Mouse (Mus musculus) stomach, embryonic 14.5 days (tissue): Measurements from ENCODE around the gene Slc27a3. TPM values are rescaled to one million over a fixed set of nuclear protein-coding genes. Genes with fewer than 3 reads are reported as not detected.
"Not testable (repeated sequence)": the region's sequence is repeated elsewhere in the genome, so short reads cannot be mapped to it uniquely, and the experiment has no call there.

Experiments used
- ATAC-seq: fragments of 200-750 bp; cut with Nextera tagmentation; 2 replicates; pipeline ENCODE4 v1.8.0; 2017; ENCODE audit warnings: low read depth, moderate TSS enrichment; ENCODE audit not compliant: insufficient number of reproducible peaks, insufficient read depth, low FRiP score
- H3K27ac ChIP-seq: fragments of 300-500 bp; sonication (generic); 2 replicates; pipeline ENCODE4 v1.5.1; 2014; ENCODE audit warnings: mild to moderate bottlenecking, low read length, moderate library complexity, mixed read lengths
- H3K27me3 ChIP-seq: fragments of 300-500 bp; sonication (generic); 2 replicates; pipeline ENCODE4 v1.6.1; 2014; ENCODE audit warnings: low read length, control low read depth, mixed read lengths; ENCODE audit not compliant: control insufficient read depth, insufficient read depth
- H3K36me3 ChIP-seq: fragments of 300-500 bp; sonication (generic); 2 replicates; pipeline ENCODE4 v1.6.1; 2014; ENCODE audit warnings: mild to moderate bottlenecking, control low read depth, low read length, moderate library complexity, mixed read lengths; ENCODE audit not compliant: control insufficient read depth, insufficient read depth
- H3K4me1 ChIP-seq: fragments of 300-500 bp; sonication (generic); 2 replicates; pipeline ENCODE4 v1.6.1; 2014; ENCODE audit warnings: low read length, control low read depth, mixed read lengths; ENCODE audit not compliant: control insufficient read depth, insufficient read depth
- H3K4me2 ChIP-seq: fragments of 300-500 bp; sonication (generic); replicated peaks from 2 replicates; pipeline ENCODE4 v1.6.1; 2014; ENCODE audit warnings: low read depth, low read length, control low read depth
- H3K4me3 ChIP-seq: fragments of 300-500 bp; sonication (generic); 2 replicates; pipeline ENCODE4 v1.5.1; 2014; ENCODE audit warnings: low read depth, low read length, control low read depth
- H3K9ac ChIP-seq: fragments of 300-500 bp; sonication (generic); replicated peaks from 2 replicates; pipeline ENCODE4 v1.6.1; 2014; ENCODE audit warnings: low read depth, mild to moderate bottlenecking, control low read depth, low read length, moderate library complexity, mixed read lengths
- H3K9me3 ChIP-seq: fragments of 300-500 bp; sonication (generic); 2 replicates; pipeline ENCODE4 v1.6.1; 2016; ENCODE audit warnings: low read depth, low read length, control low read depth; ENCODE audit not compliant: control insufficient read depth
- WGBS: fragments of 180-500 bp; shearing (Covaris S2); extraction: QIAGEN DNeasy Blood & Tissue Kit; methylation state at CpG from one replicate; pipeline ENCODE4 v1.1.7; 2014; 5-methylcytosine and 5-hydroxymethylcytosine counted together
- polyA plus RNA-seq: library from polyadenylated mRNA; unstranded; fragments of >200 nt; fragmentation: Nextera tagmentation; extraction: Ambion mirVana; gene quantifications from 2 replicates; pipeline ENCODE4 v1.2.1, GENCODE M21; 2014

The Slc27a3 gene
- polyA plus RNA-seq, 1 experiment from 2014 or later = 11.7 TPM

DNA sequence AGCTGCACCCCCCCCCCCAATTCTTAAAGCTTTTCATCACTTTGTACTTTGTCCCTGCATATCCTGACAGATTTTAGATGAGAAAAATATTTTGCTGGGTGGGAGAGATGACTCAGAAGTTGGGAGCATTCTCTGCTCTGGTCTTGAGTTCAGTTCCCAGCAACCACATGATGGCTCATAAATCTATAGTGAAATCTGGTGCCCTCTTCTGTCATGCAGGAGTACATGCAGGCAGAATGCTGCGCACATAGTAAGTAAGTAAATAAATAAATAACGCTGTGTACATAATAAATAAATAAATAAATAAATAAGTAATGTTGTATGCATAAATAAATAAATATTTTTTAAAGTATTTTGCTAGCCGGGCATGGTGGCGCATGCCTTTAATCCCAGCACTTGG lies 41.9 kb downstream of the Slc27a3 start:
- Histone ChIP-seq H3K27me3 (no peaks in the 10 kb centered on the region), H3K4me3 (no peak overlapping the region), H3K4me2 (no peak overlapping the region), H3K4me1 (no peaks in the 10 kb centered on the region), H3K27ac (no peak overlapping the region), H3K9me3 (no peaks in the 10 kb centered on the region), H3K36me3 (peaks cover 49% of the 10 kb centered on the region), H3K9ac (no peak overlapping the region)
- no peak for ATAC-seq
- 93% methylated on average over 4 of the region's 4 CpGs for WGBS

GRCm38 (mm10) chr3:90342853-90343252 lies 46.9 kb downstream of the Slc27a3 start:
- H3K4me3 ChIP-seq, H3K27ac ChIP-seq, ATAC-seq, H3K4me2 ChIP-seq, H3K27me3 ChIP-seq, H3K9ac ChIP-seq, H3K9me3 ChIP-seq, H3K4me1 ChIP-seq: not testable (repeated sequence)
- peaks cover 18% of the 10 kb centered on the region for H3K36me3 ChIP-seq
- WGBS = 56% methylated on average over 2 of the region's 2 CpGs

DNA sequence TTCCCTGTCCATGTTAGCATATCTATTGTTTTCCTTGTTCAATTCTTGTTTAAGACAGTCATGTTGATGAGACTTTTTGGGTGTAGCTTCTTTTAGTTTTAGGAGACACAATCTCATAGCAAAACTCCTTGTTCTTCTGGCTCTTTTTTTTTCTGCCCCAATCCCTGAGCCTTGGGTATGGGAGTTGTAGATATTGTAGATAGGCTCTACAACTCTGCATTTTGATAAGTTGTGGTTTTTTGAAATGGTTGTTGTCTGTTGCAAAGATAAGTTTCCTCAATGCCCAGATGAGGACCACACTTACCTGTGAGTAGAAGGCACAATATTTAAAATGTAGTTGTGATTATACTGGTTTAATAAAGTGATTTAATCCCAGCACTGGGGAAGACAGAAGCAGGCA lies 49.6 kb downstream of the Slc27a3 start:
- Histone ChIP-seq H3K4me3 (no peak overlapping the region), H3K9me3 (no peaks in the 10 kb centered on the region), H3K36me3 (peaks cover 13% of the 10 kb centered on the region; the same call in 1 of the 2 replicates), H3K4me2 (no peak overlapping the region), H3K27ac (no peak overlapping the region), H3K27me3 (no peaks in the 10 kb centered on the region), H3K9ac (no peak overlapping the region), H3K4me1 (0 out of 2 replicates have a peak, but pooled peaks cover 4% of the 10 kb centered on the region)
- ATAC-seq = no peak

GRCm38 (mm10) chr3:90338190-90338589 lies 51.5 kb downstream of the Slc27a3 start:
- no peaks in the 10 kb centered on the region for H3K27me3 ChIP-seq
- H3K4me1 ChIP-seq = 0 out of 2 replicates have a peak, but pooled peaks cover 4% of the 10 kb centered on the region
- H3K4me3 ChIP-seq = no peak overlapping the region
- no peak overlapping the region for H3K27ac ChIP-seq
- no peaks in the 10 kb centered on the region for H3K9me3 ChIP-seq
- H3K4me2 ChIP-seq = no peak overlapping the region
- 75% methylated on average over 3 of the region's 3 CpGs for WGBS
- peaks cover 5% of the 10 kb centered on the region; the same call in 1 of the 2 replicates for H3K36me3 ChIP-seq
- no peak overlapping the region for H3K9ac ChIP-seq
- no peak for ATAC-seq

GRCm38 (mm10) chr3:90335517-90335916 lies 54.2 kb downstream of the Slc27a3 start:
- Histone ChIP-seq H3K36me3 (no peaks in the 10 kb centered on the region), H3K4me3 (no peak overlapping the region), H3K27ac (no peak overlapping the region), H3K9me3 (no peaks in the 10 kb centered on the region), H3K9ac (no peak overlapping the region), H3K27me3 (no peaks in the 10 kb centered on the region), H3K4me2 (no peak overlapping the region), H3K4me1 (0 out of 2 replicates have a peak, but pooled peaks cover 4% of the 10 kb centered on the region)
- ATAC-seq = no peak

Other genes with a start within 250 kb of the Slc27a3 start
- 2,110 and 2,351 TPM in 2 replicates for gene Rps27, start 176.3 kb downstream of the Slc27a3 start, polyA plus RNA-seq
- 17.7 and 18.1 TPM in 2 replicates for gene Rab13, start 176.2 kb downstream of the Slc27a3 start, polyA plus RNA-seq
- 112 and 116 TPM in 2 replicates for gene Jtb, start 158.3 kb downstream of the Slc27a3 start, polyA plus RNA-seq
- gene Creb3l4, start 146.4 kb downstream of the Slc27a3 start, polyA plus RNA-seq = 20.6 and 21.4 TPM in 2 replicates
- gene Slc39a1, start 141.8 kb downstream of the Slc27a3 start, polyA plus RNA-seq = 114 and 119 TPM in 2 replicates
- 18.8 and 21.4 TPM in 2 replicates for gene Crtc2, start 135.8 kb downstream of the Slc27a3 start, polyA plus RNA-seq
- 3.0 and 3.6 TPM in 2 replicates for gene Dennd4b, start 124.8 kb downstream of the Slc27a3 start, polyA plus RNA-seq
- 22.3 and 28.7 TPM in 2 replicates for gene Gatad2b, start 96.8 kb downstream of the Slc27a3 start, polyA plus RNA-seq
- 28.7 and 29.6 TPM in 2 replicates for gene Ints3, start 43.7 kb upstream of the Slc27a3 start, polyA plus RNA-seq
- gene Npr1, start 75.9 kb upstream of the Slc27a3 start, polyA plus RNA-seq = 4.6 and 4.8 TPM in 2 replicates
- gene Ilf2, start 86.2 kb upstream of the Slc27a3 start, polyA plus RNA-seq = 208 and 217 TPM in 2 replicates
- 81.2 and 88.0 TPM in 2 replicates for gene Snapin, start 101.1 kb upstream of the Slc27a3 start, polyA plus RNA-seq
- 97.4 and 98.2 TPM in 2 replicates for gene Chtop, start 119.6 kb upstream of the Slc27a3 start, polyA plus RNA-seq
- gene S100a1, start 124.5 kb upstream of the Slc27a3 start, polyA plus RNA-seq = 46.8 and 48.5 TPM in 2 replicates
- gene S100a13, start 124.5 kb upstream of the Slc27a3 start, polyA plus RNA-seq = 31.2 and 33.5 TPM in 2 replicates
- 14.0 and 17.0 TPM in 2 replicates for gene S100a14, start 136.9 kb upstream of the Slc27a3 start, polyA plus RNA-seq
- 244 and 247 TPM in 2 replicates for gene S100a16, start 147.3 kb upstream of the Slc27a3 start, polyA plus RNA-seq
- gene S100a3, start 170.6 kb upstream of the Slc27a3 start, polyA plus RNA-seq = 0.42 and 0.62 TPM in 2 replicates
- gene S100a2, start 200.3 kb upstream of the Slc27a3 start, polyA plus RNA-seq = not detected in 2 replicates
- not detected in 2 replicates for gene Gm42674, start 212.0 kb upstream of the Slc27a3 start, polyA plus RNA-seq
- 5.5 and 7.4 TPM in 2 replicates for gene S100a4, start 213.8 kb upstream of the Slc27a3 start, polyA plus RNA-seq
- 0.71 TPM in 1 of 2 replicates, not detected in the other for gene S100a5, start 218.6 kb upstream of the Slc27a3 start, polyA plus RNA-seq
- gene S100a6, start 222.9 kb upstream of the Slc27a3 start, polyA plus RNA-seq = 418 and 466 TPM in 2 replicates